Mouse (Mus musculus): ENCODE measurements at regions not wholly inside any gene's neighbourhood (a gene's known extent, or its start where the extent isn't known, plus 50 kb on each side); places are given as distances from the start of the nearest gene placed in this dataset.
"Not testable (repeated sequence)": the region's sequence is repeated elsewhere in the genome, so short reads cannot be mapped to it uniquely, and the experiment has no call there.

- no peak for DNase-seq (ENCODE audit: low spot score in 2 of 2)
Measured at GRCm38 (mm10) chr16:79312702-79313101, 221.8 kb upstream of the Tmprss15 start.

GRCm38 (mm10) chr16:79308541-79308940, 217.6 kb upstream of the Tmprss15 start:
- no peak for DNase-seq (ENCODE audit: low spot score in 2 of 2)

DNA sequence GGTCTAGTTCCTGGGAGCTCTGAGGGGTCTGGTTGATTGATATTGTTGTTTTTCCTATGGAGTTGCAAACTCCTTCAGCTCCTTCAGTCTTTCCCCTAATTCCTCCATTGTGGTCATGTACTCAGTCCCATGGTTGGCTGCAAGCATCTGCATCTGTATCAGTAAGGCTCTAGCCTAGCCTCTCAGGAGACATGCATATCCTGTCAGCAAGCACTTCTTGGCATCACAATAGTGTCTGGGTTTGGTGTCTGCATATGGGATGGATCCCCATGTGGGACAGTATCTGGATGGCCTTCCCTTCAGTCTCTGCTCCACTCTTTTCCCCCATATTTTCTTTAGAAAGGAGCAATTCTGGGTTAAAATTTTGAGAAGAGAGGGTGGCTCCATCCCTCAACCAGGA, 205.7 kb upstream of the Tmprss15 start:
- not testable (repeated sequence) for DNase-seq (ENCODE audit: low spot score in 2 of 2)

DNA sequence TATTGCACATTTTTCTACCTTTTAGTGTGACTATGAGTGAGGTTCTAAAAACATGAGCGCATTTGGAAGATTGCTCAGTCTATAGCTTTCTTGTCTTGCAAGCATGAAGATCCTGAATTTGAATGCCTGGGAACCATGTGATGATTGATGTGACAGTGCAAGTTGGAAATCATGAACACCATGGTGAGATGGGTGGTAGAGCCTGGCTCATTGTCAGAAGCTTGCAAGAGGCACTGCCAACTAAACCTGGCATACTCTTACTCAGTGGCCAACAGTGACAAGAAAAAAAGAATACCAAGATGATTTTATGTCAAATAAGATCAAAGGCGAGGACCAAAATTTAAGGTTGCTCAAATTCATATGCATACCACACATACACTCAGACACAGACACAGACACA, 188.1 kb upstream of the Tmprss15 start:
- no peak for DNase-seq (ENCODE audit: low spot score in 2 of 2)

DNA sequence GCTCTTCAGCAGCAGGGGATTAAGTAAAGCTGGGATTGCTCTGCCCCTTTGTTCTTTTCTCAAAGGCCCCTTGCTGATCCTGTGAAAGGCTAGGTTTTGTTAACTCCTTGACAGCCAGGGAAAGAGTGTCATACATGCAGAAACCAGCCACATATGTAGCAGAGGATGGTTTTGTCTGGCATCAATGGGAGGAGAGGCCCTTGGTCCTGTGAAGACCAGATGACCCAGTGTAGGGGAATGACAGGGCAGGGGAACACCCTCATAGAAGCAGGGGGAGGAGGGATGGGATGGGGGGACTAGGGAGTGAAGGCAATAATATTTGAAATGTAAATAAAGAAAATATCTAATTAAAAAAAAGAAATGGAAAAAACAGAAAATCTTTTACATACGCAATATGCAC, 165.6 kb upstream of the Tmprss15 start:
- no peak for DNase-seq (ENCODE audit: low spot score in 2 of 2)

- DNase-seq (ENCODE audit: low spot score in 2 of 2) = no peak
Measured at GRCm38 (mm10) chr16:79256084-79256483, 165.2 kb upstream of the Tmprss15 start.

- no peak for DNase-seq (ENCODE audit: low spot score in 2 of 2)
Measured at GRCm38 (mm10) chr16:79240857-79241491, 150.1 kb upstream of the Tmprss15 start.

DNA sequence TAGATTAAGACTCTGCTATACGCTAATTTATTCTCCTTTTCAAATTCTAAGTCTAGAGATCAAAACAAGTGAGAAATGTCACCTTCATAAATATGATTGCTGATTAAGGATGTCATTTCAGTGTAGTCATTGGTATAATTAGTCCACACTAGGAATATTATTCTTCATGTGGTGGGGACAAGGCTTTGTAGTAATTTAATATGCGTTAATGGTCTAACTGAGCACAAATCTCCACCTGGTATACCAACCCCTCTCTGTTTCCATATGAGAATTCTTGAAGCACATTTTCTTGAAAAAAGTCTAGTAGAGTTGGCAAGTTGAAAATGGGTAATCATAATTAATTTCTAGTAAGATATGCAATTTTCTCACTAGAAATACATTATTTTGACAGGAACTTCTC, 149.3 kb upstream of the Tmprss15 start:
- no peak for DNase-seq (ENCODE audit: low spot score in 2 of 2)

DNA sequence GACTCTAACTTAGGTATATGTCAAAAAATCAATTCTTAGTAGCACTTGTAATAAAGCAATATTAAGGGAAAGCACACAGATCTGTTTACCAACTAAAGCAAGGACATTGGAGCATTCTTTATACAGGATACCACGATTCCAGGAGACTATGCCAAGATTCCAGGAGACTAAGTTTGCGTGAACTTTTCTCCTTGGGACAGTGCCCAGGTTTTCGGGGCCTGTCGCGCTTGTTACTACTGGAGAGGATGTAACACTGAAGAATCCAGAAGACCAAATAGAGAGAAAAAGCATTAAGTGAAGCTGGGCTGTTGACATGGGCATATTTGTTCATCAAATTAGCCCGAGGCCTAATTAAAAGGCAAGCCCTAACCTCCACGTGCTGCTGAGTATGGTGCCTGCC, 100.3 kb upstream of the Tmprss15 start:
- no peak for DNase-seq (ENCODE audit: low spot score in 2 of 2)

GRCm38 (mm10) chr16:79186471-79186870, 95.6 kb upstream of the Tmprss15 start:
- no peak for DNase-seq (ENCODE audit: low spot score in 2 of 2)

DNA sequence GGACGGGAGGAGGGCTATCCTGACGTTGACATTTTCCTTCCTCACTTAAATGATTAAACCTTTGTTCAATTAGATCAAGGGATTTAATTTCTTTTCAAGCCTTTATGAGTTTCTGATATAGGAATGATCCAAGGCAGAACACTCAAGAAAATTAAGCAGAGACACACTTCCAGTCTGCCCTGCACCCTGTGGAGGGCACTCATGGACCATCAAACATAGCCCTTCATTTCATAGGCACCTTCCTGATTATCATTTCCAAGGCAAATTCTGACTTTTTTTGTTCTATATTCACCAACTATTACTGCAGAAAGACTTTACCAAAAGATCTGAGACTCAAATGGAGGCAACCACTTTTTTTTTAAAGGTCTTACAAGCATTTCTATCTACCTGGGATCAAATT, 91.6 kb upstream of the Tmprss15 start:
- no peak for DNase-seq (ENCODE audit: low spot score in 2 of 2)

DNA sequence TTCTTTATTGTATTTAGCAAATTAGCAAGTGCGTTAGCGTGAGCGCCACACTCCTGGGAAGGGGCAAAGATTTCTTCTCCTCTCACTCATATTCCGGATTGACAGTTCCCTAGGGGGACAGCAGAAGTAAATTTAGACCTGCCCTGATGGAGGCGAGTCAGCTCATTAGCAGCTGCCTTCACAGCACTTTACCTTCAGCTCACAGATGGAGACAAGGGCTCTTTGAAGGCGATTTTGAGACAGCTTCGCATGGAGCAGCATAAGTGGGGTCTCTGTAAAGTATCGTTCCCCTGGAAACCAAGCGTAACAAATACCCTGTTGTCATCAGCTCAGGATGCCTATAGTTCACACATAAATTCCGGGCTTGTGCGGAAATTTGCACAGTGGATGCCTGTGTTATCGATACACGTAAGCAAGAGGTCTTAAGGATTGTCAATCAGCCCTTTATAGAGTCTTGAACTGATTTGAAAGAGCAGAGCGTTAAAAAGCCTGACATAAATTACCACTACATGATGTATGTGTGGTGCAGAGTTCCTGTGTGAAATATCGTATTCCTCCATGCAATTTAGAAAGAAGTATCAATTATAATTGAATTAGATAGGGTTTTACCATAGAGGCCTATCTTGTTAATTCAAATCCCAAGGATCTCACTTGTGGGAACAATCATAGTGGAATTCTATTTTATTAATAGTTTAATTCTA, 86.6 kb upstream of the Tmprss15 start:
- no peak for DNase-seq (ENCODE audit: low spot score in 2 of 2)

DNA sequence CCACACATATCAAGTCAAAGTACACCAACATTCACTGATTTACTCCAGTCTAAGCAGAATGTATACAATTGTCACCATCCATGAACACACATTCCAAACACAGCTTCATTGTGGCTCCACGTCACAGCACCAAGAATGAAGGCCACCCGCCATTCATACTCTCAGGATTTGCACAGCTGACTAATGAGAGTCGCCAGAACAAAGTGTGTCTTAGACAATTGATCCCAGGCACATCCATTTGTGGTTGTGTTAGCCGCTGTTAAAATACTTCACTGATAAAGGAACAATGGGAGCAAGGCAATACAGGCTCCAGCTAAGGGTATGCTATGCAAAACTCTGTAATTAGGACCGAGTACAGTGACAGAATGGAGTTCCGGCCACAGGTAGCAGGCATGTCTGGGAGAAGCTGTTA, 85.9 kb upstream of the Tmprss15 start:
- no peak for DNase-seq (ENCODE audit: low spot score in 2 of 2)

- DNase-seq (ENCODE audit: low spot score in 2 of 2) = peak in 1 of 2 experiments; percentile 10
Measured at GRCm38 (mm10) chr16:79168193-79168592, 77.3 kb upstream of the Tmprss15 start.

- DNase-seq (ENCODE audit: low spot score in 2 of 2) = no peak
Measured at GRCm38 (mm10) chr16:79142813-79143212, 51.9 kb upstream of the Tmprss15 start.
